Mouse (Mus musculus) layer of hippocampus, postnatal 25 days (tissue): ENCODE measurements around the gene Mrgprg. TPM values are rescaled to one million over a fixed set of nuclear protein-coding genes. Genes with fewer than 3 reads are reported as not detected.

ENCODE experiments used
- DNase-seq, 2 experiments: peaks; one replicate each; pipeline ENCODE4 v3.0.0; 2022; ENCODE audit warnings: mixed read lengths in 2 of 2, low spot score in 1 of 2; ENCODE audit errors: extremely low spot score in 1 of 2
- total RNA-seq, 2 experiments: library from RNA; stranded (reverse); gene quantifications; 2 replicates each; pipeline ENCODE4 v1.2.3; 2021

The Mrgprg gene
- not detected for total RNA-seq

GRCm38 (mm10) chr7:143766893-143767292 is at the start of gene Mrgprg:
Gene Mrgprg, minus strand, starts transcription at chr7:143766993.
- DNase-seq: no peak

GRCm38 (mm10) chr7:143808909-143809308 is 42.1 kb upstream of the Mrgprg start:
- no peak for DNase-seq

GRCm38 (mm10) chr7:143805199-143805624 is 38.4 kb upstream of the Mrgprg start:
- DNase-seq: no peak

- DNase-seq: no peak
These were observed 34.6 kb upstream of the Mrgprg start for GRCm38 (mm10) chr7:143801195-143802065.

- DNase-seq: no peak
These were observed 34.0 kb upstream of the Mrgprg start for GRCm38 (mm10) chr7:143800770-143801169.

GRCm38 (mm10) chr7:143798783-143799182 is 32.0 kb upstream of the Mrgprg start:
- no peak for DNase-seq

- DNase-seq: no peak
These were observed 26.3 kb upstream of the Mrgprg start for GRCm38 (mm10) chr7:143793121-143793520.

- no peak for DNase-seq
These were observed 25.7 kb upstream of the Mrgprg start for GRCm38 (mm10) chr7:143792336-143792985.

GRCm38 (mm10) chr7:143783996-143784829 is 17.4 kb upstream of the Mrgprg start, which contains the start of gene Mrgpre:
Gene Mrgpre, minus strand, starts transcription at chr7:143784500.
- DNase-seq: peak; percentile 48 to 62

- no peak for DNase-seq
These were observed 16.7 kb upstream of the Mrgprg start for GRCm38 (mm10) chr7:143783378-143783995.

GRCm38 (mm10) chr7:143777375-143777774 is 10.6 kb upstream of the Mrgprg start:
- DNase-seq: no peak

GRCm38 (mm10) chr7:143776137-143776536 is 9.3 kb upstream of the Mrgprg start:
- DNase-seq: no peak

- DNase-seq: no peak
These were observed 2.7 kb upstream of the Mrgprg start for GRCm38 (mm10) chr7:143769461-143769860.

- DNase-seq: no peak
These were observed 1.5 kb upstream of the Mrgprg start for GRCm38 (mm10) chr7:143768267-143768666.

- DNase-seq: no peak
These were observed 1.8 kb downstream of the Mrgprg start for GRCm38 (mm10) chr7:143764876-143765530.

- DNase-seq: no peak
These were observed 3.0 kb downstream of the Mrgprg start for GRCm38 (mm10) chr7:143763794-143764193.

- DNase-seq: no peak
These were observed 7.8 kb downstream of the Mrgprg start for GRCm38 (mm10) chr7:143758956-143759355.

- no peak for DNase-seq
These were observed 9.1 kb downstream of the Mrgprg start for GRCm38 (mm10) chr7:143757696-143758095.

GRCm38 (mm10) chr7:143757027-143757390 is 9.8 kb downstream of the Mrgprg start:
- DNase-seq: peak in 1 of 2 experiments; percentile 51
